Mouse (Mus musculus): Measurements from ENCODE around the gene Gm21060. TPM values are rescaled to one million over a fixed set of nuclear protein-coding genes. Genes with fewer than 3 reads are reported as not detected.
A peak's percentile ranks its signal among the peaks of the same experiment; 100 is the strongest.

The Gm21060 gene
- polyA plus RNA-seq, 1 experiment from 2014 or later: not detected

DNA sequence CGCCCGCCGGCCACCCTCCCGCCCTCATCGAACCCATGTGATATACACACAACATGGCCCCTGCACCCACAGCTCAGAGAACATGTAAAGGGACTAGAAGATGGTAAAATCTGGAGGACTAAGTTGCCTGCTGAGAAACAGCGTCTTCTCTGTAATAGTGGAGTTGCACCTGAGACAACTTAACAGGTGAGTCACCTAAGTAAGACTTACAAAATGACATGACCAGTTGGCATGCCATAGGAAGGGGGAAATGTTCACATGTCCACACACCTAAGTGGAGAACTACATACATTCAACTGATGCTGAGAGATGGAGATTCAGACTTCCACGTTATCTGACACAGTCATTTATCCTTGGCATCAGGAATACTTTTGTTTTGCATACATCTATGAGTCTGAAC is 29.7 kb downstream of the Gm21060 start:
- H3K9me3 ChIP-seq (ENCODE audit: control insufficient read depth, low read length): no peaks in the 10 kb centered on the region
- H3K27ac ChIP-seq (replicated peaks; ENCODE audit: low read depth, low read length): no peak overlapping the region
- no peaks in the 10 kb centered on the region for H3K4me1 ChIP-seq (ENCODE audit: control insufficient read depth, insufficient read depth, low read length)
- 24% methylated on average over 7 of the region's 7 CpGs for WGBS
- no peak for ATAC-seq (ENCODE audit: low read depth)
- no peak overlapping the region for H3K9ac ChIP-seq (ENCODE audit: low read depth, low read length)
- DNase-seq (ENCODE audit: low spot score): no peak
- no peak overlapping the region for H3K4me2 ChIP-seq (ENCODE audit: low read depth, low read length)
- no peaks in the 10 kb centered on the region for H3K27me3 ChIP-seq (replicated peaks; ENCODE audit: control insufficient read depth, insufficient read depth, low read length)
- H3K36me3 ChIP-seq (ENCODE audit: control insufficient read depth, insufficient read depth, low read length): no peaks in the 10 kb centered on the region
- no peak overlapping the region for H3K4me3 ChIP-seq (ENCODE audit: low read depth, low read length)

DNA sequence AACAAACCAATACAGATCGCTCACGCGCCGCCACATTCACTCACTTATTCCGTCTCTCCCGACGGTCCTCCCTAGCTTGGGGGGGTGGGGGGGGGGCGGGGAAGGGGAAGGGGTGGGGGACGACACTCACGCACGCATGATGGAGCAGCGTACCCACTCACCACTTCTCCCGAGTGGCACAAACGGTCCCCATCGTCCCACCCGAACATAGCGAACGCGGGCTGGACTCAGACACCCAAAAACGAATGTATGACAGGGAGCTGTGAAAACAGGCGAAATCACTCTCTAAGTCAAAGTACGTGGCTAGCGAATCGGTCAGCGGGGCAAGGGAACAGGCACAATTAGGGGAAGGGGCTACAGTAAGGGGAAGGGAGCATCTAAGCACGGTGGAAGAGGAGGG is 30.2 kb downstream of the Gm21060 start:
- 3% methylated on average over 25 of the region's 26 CpGs for whole genome bisulfite sequencing
- H3K9me3 ChIP-seq (ENCODE audit: control insufficient read depth, low read length): no peaks in the 10 kb centered on the region
- H3K27ac ChIP-seq (replicated peaks; ENCODE audit: low read depth, low read length): no peak overlapping the region
- DNase-seq (ENCODE audit: low spot score): peak; percentile 24
- ATAC-seq (ENCODE audit: low read depth): no peak
- no peak overlapping the region for H3K4me2 ChIP-seq (ENCODE audit: low read depth, low read length)
- no peaks in the 10 kb centered on the region for H3K36me3 ChIP-seq (ENCODE audit: control insufficient read depth, insufficient read depth, low read length)
- H3K9ac ChIP-seq (ENCODE audit: low read depth, low read length): no peak overlapping the region
- no peak overlapping the region for H3K4me3 ChIP-seq (ENCODE audit: low read depth, low read length)
- H3K27me3 ChIP-seq (replicated peaks; ENCODE audit: control insufficient read depth, insufficient read depth, low read length): no peaks in the 10 kb centered on the region
- H3K4me1 ChIP-seq (ENCODE audit: control insufficient read depth, insufficient read depth, low read length): no peaks in the 10 kb centered on the region

DNA sequence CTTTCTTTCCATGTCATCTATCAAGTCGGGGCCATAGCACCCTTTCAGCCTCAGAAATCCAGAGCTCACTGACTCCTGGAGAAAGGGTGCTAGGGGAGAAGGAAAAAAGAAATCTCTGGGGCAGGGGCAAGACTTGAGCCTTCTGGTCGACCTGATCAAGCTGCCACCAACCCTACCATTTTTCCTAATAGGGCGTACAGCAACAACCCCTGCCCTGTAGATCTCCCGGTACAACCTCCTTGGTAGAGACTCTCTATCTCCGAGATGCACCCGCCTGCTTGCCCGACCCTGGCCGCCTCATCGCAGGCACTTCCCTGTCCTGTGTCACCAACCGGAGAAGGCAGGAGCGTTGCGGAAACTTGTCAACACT is 30.6 kb downstream of the Gm21060 start:
- Histone ChIP-seq H3K4me3 (ENCODE audit: low read depth, low read length) (no peak overlapping the region), H3K9me3 (ENCODE audit: control insufficient read depth, low read length) (no peaks in the 10 kb centered on the region), H3K36me3 (ENCODE audit: control insufficient read depth, insufficient read depth, low read length) (no peaks in the 10 kb centered on the region), H3K4me2 (ENCODE audit: low read depth, low read length) (no peak overlapping the region), H3K9ac (ENCODE audit: low read depth, low read length) (no peak overlapping the region), H3K27ac (replicated peaks; ENCODE audit: low read depth, low read length) (no peak overlapping the region), H3K4me1 (ENCODE audit: control insufficient read depth, insufficient read depth, low read length) (no peaks in the 10 kb centered on the region), H3K27me3 (replicated peaks; ENCODE audit: control insufficient read depth, insufficient read depth, low read length) (no peaks in the 10 kb centered on the region)
- WGBS: 2% methylated on average over 12 of the region's 12 CpGs
- ATAC-seq (ENCODE audit: low read depth): no peak
- DNase-seq (ENCODE audit: low spot score): peak; percentile 24

DNA sequence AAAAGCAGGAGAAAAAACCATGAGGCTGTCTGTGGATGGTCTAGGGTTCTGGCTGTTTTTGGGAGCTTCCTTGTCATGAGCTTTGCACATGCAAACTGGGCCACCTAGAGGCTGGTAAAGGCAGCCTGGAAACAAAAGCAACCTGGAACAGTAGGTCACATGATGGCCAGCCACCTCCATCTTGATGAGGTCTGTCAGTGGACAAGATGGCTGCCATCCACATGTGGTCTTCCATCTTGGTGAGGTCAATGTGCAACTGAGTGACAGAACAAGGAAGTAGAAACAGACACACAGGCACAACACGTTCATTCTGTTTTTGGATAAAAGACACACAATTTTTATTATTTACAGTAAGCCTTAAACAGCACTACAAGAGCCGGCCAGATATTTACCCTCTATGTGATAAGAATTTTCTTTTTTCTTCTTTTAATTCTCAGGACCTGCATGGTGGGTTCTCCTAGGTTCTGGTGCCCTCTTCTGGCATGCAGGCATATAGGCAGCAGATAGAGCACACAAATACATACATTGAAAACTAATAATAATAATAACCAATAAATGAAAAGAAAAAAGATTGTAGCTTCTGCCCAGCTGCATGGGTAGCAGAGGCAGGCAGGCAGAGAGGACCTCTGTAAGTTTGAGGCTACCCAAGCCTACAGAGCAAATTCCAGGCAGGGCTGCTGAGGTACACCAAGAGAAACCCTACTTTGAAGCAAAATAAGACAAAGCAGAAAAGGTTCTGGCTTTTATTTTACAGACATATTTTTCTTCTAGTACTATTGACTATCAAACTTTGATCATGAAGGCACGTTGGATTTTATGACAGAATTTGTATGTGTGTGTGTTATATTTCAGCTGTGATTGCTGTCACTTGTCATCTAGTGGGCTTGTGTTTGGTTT is 31.3 kb downstream of the Gm21060 start:
- Histone ChIP-seq H3K4me3 (ENCODE audit: low read depth, low read length) (no peak overlapping the region), H3K27ac (replicated peaks; ENCODE audit: low read depth, low read length) (no peak overlapping the region), H3K27me3 (replicated peaks; ENCODE audit: control insufficient read depth, insufficient read depth, low read length) (no peaks in the 10 kb centered on the region), H3K4me1 (ENCODE audit: control insufficient read depth, insufficient read depth, low read length) (no peaks in the 10 kb centered on the region), H3K4me2 (ENCODE audit: low read depth, low read length) (no peak overlapping the region), H3K9ac (ENCODE audit: low read depth, low read length) (no peak overlapping the region), H3K9me3 (ENCODE audit: control insufficient read depth, low read length) (no peaks in the 10 kb centered on the region), H3K36me3 (ENCODE audit: control insufficient read depth, insufficient read depth, low read length) (no peaks in the 10 kb centered on the region)
- WGBS: 31% methylated on average over 3 of the region's 3 CpGs
- DNase-seq (ENCODE audit: low spot score) (peak; percentile 84), ATAC-seq (ENCODE audit: low read depth) (peak; percentile 20; the same call in 1 of the 2 replicates)

DNA sequence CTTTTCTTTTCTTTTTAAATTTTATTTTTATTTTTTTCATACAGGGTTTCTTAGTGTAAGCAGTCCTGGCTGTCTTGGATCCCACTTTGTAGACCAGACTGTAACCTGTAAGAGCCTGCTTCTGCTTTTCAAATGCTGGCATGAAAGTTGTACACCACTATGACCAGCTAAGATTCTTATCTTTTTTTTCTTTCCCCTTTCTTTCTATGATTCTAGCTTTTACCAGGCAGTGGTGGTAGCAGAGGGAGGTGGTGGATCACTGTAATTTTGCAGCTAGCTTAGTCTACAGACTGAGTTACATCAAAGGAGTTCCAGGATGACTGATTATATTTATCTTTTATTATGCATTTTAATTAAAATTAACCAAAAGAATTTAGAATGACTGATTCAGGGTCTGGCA is 31.9 kb downstream of the Gm21060 start:
- Histone ChIP-seq H3K9ac (ENCODE audit: low read depth, low read length) (no peak overlapping the region), H3K4me1 (ENCODE audit: control insufficient read depth, insufficient read depth, low read length) (no peaks in the 10 kb centered on the region), H3K4me3 (ENCODE audit: low read depth, low read length) (no peak overlapping the region), H3K36me3 (ENCODE audit: control insufficient read depth, insufficient read depth, low read length) (no peaks in the 10 kb centered on the region), H3K4me2 (ENCODE audit: low read depth, low read length) (no peak overlapping the region), H3K27ac (replicated peaks; ENCODE audit: low read depth, low read length) (no peak overlapping the region), H3K9me3 (ENCODE audit: control insufficient read depth, low read length) (no peaks in the 10 kb centered on the region), H3K27me3 (replicated peaks; ENCODE audit: control insufficient read depth, insufficient read depth, low read length) (no peaks in the 10 kb centered on the region)
- DNase-seq (ENCODE audit: low spot score) (no peak), ATAC-seq (ENCODE audit: low read depth) (no peak)

DNA sequence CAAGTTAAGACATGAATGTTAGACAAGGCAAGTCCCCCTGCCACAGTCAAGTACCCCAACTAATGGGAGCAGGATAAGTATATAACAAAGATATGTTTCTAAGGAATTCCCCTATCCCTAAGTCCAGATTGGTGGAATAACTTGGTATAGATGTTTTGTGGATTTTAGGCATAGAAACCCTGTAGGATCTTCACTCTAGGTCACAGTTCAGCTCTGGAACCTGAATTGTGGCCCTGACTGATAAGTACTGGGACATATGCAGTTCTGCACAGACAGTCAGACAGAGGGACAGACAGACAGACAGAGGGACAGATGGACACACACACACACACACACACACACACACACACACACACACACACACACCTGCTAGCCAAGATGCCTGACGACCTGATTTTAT is 32.6 kb downstream of the Gm21060 start:
- peak; percentile 56 for DNase-seq (ENCODE audit: low spot score)
- Histone ChIP-seq H3K36me3 (ENCODE audit: control insufficient read depth, insufficient read depth, low read length) (no peaks in the 10 kb centered on the region), H3K4me3 (ENCODE audit: low read depth, low read length) (no peak overlapping the region), H3K9me3 (ENCODE audit: control insufficient read depth, low read length) (no peaks in the 10 kb centered on the region), H3K4me2 (ENCODE audit: low read depth, low read length) (no peak overlapping the region), H3K9ac (ENCODE audit: low read depth, low read length) (no peak overlapping the region), H3K27me3 (replicated peaks; ENCODE audit: control insufficient read depth, insufficient read depth, low read length) (no peaks in the 10 kb centered on the region), H3K4me1 (ENCODE audit: control insufficient read depth, insufficient read depth, low read length) (no peaks in the 10 kb centered on the region), H3K27ac (replicated peaks; ENCODE audit: low read depth, low read length) (no peak overlapping the region)
- 100% methylated on average over 1 of the region's 1 CpGs for WGBS
- ATAC-seq (ENCODE audit: low read depth): no peak

DNA sequence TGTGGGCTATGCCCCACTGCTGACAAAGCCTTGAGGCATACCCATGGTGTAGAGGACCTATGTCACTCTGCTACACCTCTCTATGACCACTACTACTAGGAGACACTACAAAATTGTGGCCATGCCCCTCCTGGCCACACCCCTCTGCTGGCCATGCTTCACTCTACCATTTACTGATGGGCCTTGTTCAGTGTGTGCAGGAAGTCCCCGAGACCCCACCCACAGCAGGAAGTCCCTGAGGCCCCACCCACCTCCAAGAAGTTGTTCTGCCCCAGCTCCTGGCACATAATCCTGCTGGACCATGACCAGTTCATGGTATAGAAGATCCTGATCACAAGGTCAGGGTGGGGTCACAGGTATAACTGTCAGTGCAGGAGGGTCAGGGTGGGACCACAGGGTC is 35.6 kb downstream of the Gm21060 start:
- H3K27ac ChIP-seq (replicated peaks; ENCODE audit: low read depth, low read length): no peak overlapping the region
- no peak for DNase-seq (ENCODE audit: low spot score)
- H3K27me3 ChIP-seq (replicated peaks; ENCODE audit: control insufficient read depth, insufficient read depth, low read length): no peaks in the 10 kb centered on the region
- WGBS: 53% methylated on average over 1 of the region's 1 CpGs
- no peaks in the 10 kb centered on the region for H3K9me3 ChIP-seq (ENCODE audit: control insufficient read depth, low read length)
- H3K9ac ChIP-seq (ENCODE audit: low read depth, low read length): no peak overlapping the region
- no peak overlapping the region for H3K4me2 ChIP-seq (ENCODE audit: low read depth, low read length)
- no peak for ATAC-seq (ENCODE audit: low read depth)
- H3K4me3 ChIP-seq (ENCODE audit: low read depth, low read length): no peak overlapping the region
- H3K4me1 ChIP-seq (ENCODE audit: control insufficient read depth, insufficient read depth, low read length): no peaks in the 10 kb centered on the region
- H3K36me3 ChIP-seq (ENCODE audit: control insufficient read depth, insufficient read depth, low read length): no peaks in the 10 kb centered on the region

DNA sequence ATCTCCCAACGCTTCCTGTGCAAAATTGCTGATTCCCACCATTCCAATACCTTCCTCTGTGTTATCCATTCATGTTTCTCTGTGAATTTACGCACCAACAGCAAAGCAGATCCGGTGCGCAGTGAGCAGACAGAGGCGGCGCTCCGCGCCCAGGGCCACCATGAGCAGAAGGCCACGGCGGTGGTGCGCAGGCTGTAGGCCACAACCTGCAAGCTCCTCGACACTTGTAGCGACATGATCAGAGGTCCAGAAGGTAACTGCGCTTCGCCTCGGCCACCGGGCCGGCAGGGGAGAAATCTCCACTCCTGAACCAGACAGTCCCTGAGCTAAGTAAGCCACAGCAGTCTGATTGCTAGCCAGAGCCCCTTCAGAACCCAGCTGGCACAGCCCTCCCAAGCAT is 39.1 kb downstream of the Gm21060 start:
- H3K4me2 ChIP-seq (ENCODE audit: low read depth, low read length): no peak overlapping the region
- peaks cover 3% of the 10 kb centered on the region; the same call in 1 of the 2 replicates for H3K9me3 ChIP-seq (ENCODE audit: control insufficient read depth, low read length)
- no peak overlapping the region for H3K9ac ChIP-seq (ENCODE audit: low read depth, low read length)
- H3K27ac ChIP-seq (replicated peaks; ENCODE audit: low read depth, low read length): no peak overlapping the region
- no peak overlapping the region for H3K4me3 ChIP-seq (ENCODE audit: low read depth, low read length)
- DNase-seq (ENCODE audit: low spot score) (no peak), ATAC-seq (ENCODE audit: low read depth) (no peak)
- H3K36me3 ChIP-seq (ENCODE audit: control insufficient read depth, insufficient read depth, low read length): no peaks in the 10 kb centered on the region
- no peaks in the 10 kb centered on the region for H3K4me1 ChIP-seq (ENCODE audit: control insufficient read depth, insufficient read depth, low read length)
- WGBS: 90% methylated on average over 16 of the region's 18 CpGs
- no peaks in the 10 kb centered on the region for H3K27me3 ChIP-seq (replicated peaks; ENCODE audit: control insufficient read depth, insufficient read depth, low read length)
